Mouse (Mus musculus) ES-Bruce4 (cell line): ENCODE measurements around the gene Ss18l2.

Experiments used
- CTCF ChIP-seq: IDR thresholded peaks from one replicate; pipeline ENCODE4 v1.8.1; 2011; ENCODE audit warnings: low read depth, low read length
- POLR2A ChIP-seq: IDR thresholded peaks from one replicate; pipeline ENCODE4 v1.8.1; 2011; ENCODE audit warnings: low read length; ENCODE audit not compliant: insufficient read depth

GRCm38 (mm10) chr9:121696626-121697025, 13.5 kb upstream of the Ss18l2 start:
- TF ChIP-seq CTCF: no peak
- TF ChIP-seq POLR2A: no peak
